Mouse (Mus musculus): ENCODE measurements at regions not wholly inside any gene's neighbourhood (a gene's known extent, or its start where the extent isn't known, plus 50 kb on each side); places are given as distances from the start of the nearest gene placed in this dataset.

DNA sequence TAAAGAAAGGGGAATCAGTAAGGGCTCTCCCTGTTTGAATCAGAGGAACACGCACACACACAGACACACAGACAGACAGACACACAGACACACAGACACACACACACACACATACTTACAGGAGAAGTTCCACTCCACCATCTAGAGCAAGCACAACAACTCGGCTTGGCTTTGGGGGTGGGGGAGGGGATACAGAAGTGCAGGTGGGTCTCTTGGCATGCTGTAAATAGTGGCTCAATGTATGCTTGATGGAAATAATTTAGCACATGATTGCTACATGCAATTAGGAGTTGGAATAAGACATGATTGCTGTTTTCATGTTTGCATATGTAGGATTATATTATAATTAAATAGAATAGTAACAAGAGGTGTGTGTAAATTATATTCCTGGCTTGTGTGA lies 215.9 kb upstream of the Daam1 start:
- Histone ChIP-seq H3K4me1 (replicated peaks; ENCODE audit: control insufficient read depth, insufficient read depth, low read length) (peaks cover 6% of the 10 kb centered on the region; the same call in 1 of the 2 replicates), H3K9me3 (ENCODE audit: control insufficient read depth, low read length) (0 out of 2 replicates have a peak, but pooled peaks cover 3% of the 10 kb centered on the region), H3K4me3 (ENCODE audit: low read depth, low read length) (no peak overlapping the region), H3K36me3 (ENCODE audit: control insufficient read depth, insufficient read depth, low read length) (no peaks in the 10 kb centered on the region), H3K9ac (ENCODE audit: low read length) (no peak overlapping the region), H3K27me3 (replicated peaks; ENCODE audit: control insufficient read depth, insufficient read depth, low read length) (no peaks in the 10 kb centered on the region), H3K4me2 (ENCODE audit: low read length) (no peak overlapping the region), H3K27ac (ENCODE audit: low read depth) (no peak overlapping the region)
- DNase-seq (ENCODE audit: low spot score) (no peak), ATAC-seq (replicated peaks; ENCODE audit: low FRiP score, low TSS enrichment, low read depth) (no peak)
- 82% methylated on average over 2 of the region's 2 CpGs for WGBS

DNA sequence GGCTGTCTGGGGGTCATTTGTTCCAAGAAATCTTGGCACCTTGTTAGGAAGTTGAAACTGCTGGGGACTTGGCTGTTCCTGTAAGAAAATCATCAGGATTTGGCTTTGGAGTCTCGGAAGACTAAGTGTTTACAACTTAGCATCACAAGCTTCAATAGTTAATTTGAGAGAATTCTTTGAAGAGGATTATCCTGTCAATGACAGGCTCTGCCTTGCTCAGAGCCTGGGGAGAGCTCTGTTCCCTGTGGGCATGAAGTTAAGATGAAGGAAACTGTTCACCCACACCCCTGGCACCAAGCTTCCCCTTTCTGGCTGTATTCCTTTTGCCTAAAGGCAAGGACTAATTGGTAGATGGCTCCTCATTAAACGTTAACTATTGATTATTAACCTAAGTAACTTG lies 215.5 kb upstream of the Daam1 start:
- Histone ChIP-seq H3K4me3 (ENCODE audit: low read depth, low read length) (no peak overlapping the region), H3K36me3 (ENCODE audit: control insufficient read depth, insufficient read depth, low read length) (no peaks in the 10 kb centered on the region), H3K4me2 (ENCODE audit: low read length) (no peak overlapping the region), H3K27me3 (replicated peaks; ENCODE audit: control insufficient read depth, insufficient read depth, low read length) (no peaks in the 10 kb centered on the region), H3K9ac (ENCODE audit: low read length) (no peak overlapping the region), H3K9me3 (ENCODE audit: control insufficient read depth, low read length) (no peaks in the 10 kb centered on the region), H3K27ac (ENCODE audit: low read depth) (no peak overlapping the region), H3K4me1 (replicated peaks; ENCODE audit: control insufficient read depth, insufficient read depth, low read length) (peaks cover 6% of the 10 kb centered on the region; the same call in 1 of the 2 replicates)
- DNase-seq (ENCODE audit: low spot score) (no peak), ATAC-seq (replicated peaks; ENCODE audit: low FRiP score, low TSS enrichment, low read depth) (no peak)
- 76% methylated on average over 2 of the region's 2 CpGs for WGBS

DNA sequence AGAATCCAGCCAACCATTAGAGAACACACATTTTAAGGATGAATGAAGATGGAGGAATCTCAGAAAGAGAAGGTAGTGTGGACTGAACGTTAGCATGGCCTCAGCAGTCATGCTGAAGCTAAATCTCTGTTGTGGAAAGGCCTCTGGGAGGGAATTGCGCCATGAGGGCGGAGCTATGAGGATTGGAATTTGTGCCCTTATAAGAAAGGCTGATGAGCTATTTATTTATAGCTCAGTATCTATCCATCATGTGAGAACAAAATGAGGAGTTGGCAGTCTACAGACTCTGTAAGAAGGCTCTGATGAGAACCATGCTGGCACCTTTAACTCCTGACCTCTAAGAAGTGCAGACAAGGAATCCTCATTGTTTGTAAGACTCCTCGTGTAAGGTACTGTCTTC lies 214.8 kb upstream of the Daam1 start:
- no peak overlapping the region for H3K27ac ChIP-seq (ENCODE audit: low read depth)
- H3K9me3 ChIP-seq (ENCODE audit: control insufficient read depth, low read length): no peaks in the 10 kb centered on the region
- no peak for ATAC-seq (replicated peaks; ENCODE audit: low FRiP score, low TSS enrichment, low read depth)
- WGBS: 63% methylated on average over 4 of the region's 4 CpGs
- DNase-seq (ENCODE audit: low spot score): no peak
- no peak overlapping the region for H3K9ac ChIP-seq (ENCODE audit: low read length)
- no peaks in the 10 kb centered on the region for H3K27me3 ChIP-seq (replicated peaks; ENCODE audit: control insufficient read depth, insufficient read depth, low read length)
- no peak overlapping the region for H3K4me2 ChIP-seq (ENCODE audit: low read length)
- no peaks in the 10 kb centered on the region for H3K36me3 ChIP-seq (ENCODE audit: control insufficient read depth, insufficient read depth, low read length)
- no peak overlapping the region for H3K4me3 ChIP-seq (ENCODE audit: low read depth, low read length)
- H3K4me1 ChIP-seq (replicated peaks; ENCODE audit: control insufficient read depth, insufficient read depth, low read length): peaks cover 6% of the 10 kb centered on the region; the same call in 1 of the 2 replicates

DNA sequence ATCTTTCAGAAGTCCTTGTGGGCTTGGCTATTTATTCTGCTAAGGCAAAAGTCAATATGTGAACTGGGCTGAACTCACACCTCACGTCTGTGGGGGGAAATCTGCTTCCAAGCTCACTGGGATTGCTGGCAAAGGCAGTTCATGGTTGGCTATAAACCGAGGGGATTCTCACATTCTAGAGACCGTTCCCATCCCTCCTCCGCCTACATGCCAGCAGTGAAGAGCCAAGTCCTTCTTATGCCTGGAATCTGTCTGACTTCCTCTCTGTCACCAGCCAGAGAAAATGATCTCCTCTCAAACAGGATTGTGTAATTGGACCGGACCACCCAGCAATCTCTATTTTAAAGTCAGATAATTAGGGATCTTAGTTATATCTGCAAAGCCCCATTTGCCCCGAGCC lies 212.4 kb upstream of the Daam1 start:
- Histone ChIP-seq H3K9me3 (ENCODE audit: control insufficient read depth, low read length) (no peaks in the 10 kb centered on the region), H3K4me3 (ENCODE audit: low read depth, low read length) (no peak overlapping the region), H3K36me3 (ENCODE audit: control insufficient read depth, insufficient read depth, low read length) (no peaks in the 10 kb centered on the region), H3K27ac (ENCODE audit: low read depth) (no peak overlapping the region), H3K4me1 (replicated peaks; ENCODE audit: control insufficient read depth, insufficient read depth, low read length) (0 out of 2 replicates have a peak, but pooled peaks cover 3% of the 10 kb centered on the region), H3K9ac (ENCODE audit: low read length) (no peak overlapping the region), H3K27me3 (replicated peaks; ENCODE audit: control insufficient read depth, insufficient read depth, low read length) (no peaks in the 10 kb centered on the region), H3K4me2 (ENCODE audit: low read length) (no peak overlapping the region)
- WGBS: 51% methylated on average over 6 of the region's 6 CpGs
- DNase-seq (ENCODE audit: low spot score) (no peak), ATAC-seq (replicated peaks; ENCODE audit: low FRiP score, low TSS enrichment, low read depth) (no peak)

DNA sequence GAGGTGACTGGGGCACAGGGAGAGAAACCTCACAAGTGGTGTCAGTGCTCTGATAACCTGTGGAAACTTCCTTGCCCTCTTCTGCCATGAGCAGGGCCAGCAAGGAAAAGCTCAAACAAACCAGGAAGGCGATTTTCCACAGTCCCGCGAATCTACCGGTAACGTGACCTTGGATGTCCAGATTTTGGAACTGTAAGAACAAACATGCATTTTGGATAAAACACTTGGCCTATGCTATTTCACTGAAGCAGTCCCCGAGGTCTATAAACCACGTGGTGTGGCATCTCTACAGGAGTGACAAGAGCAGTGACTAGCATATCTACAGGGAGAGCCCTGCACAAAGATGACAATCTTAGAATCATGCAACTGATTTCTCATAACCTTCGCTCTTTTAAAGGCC lies 211.9 kb upstream of the Daam1 start:
- Histone ChIP-seq H3K27ac (ENCODE audit: low read depth) (no peak overlapping the region), H3K4me2 (ENCODE audit: low read length) (no peak overlapping the region), H3K4me3 (ENCODE audit: low read depth, low read length) (no peak overlapping the region), H3K4me1 (replicated peaks; ENCODE audit: control insufficient read depth, insufficient read depth, low read length) (no peaks in the 10 kb centered on the region; the same call in 1 of the 2 replicates), H3K9me3 (ENCODE audit: control insufficient read depth, low read length) (no peaks in the 10 kb centered on the region), H3K36me3 (ENCODE audit: control insufficient read depth, insufficient read depth, low read length) (no peaks in the 10 kb centered on the region), H3K9ac (ENCODE audit: low read length) (no peak overlapping the region), H3K27me3 (replicated peaks; ENCODE audit: control insufficient read depth, insufficient read depth, low read length) (no peaks in the 10 kb centered on the region)
- no peak for ATAC-seq (replicated peaks; ENCODE audit: low FRiP score, low TSS enrichment, low read depth)
- no peak for DNase-seq (ENCODE audit: low spot score)
- WGBS: 85% methylated on average over 8 of the region's 8 CpGs

GRCm38 (mm10) chr12:71619561-71619960 lies 211.3 kb upstream of the Daam1 start:
- DNase-seq (ENCODE audit: low spot score): no peak
- Histone ChIP-seq H3K27ac (ENCODE audit: low read depth) (no peak overlapping the region), H3K27me3 (replicated peaks; ENCODE audit: control insufficient read depth, insufficient read depth, low read length) (no peaks in the 10 kb centered on the region), H3K4me2 (ENCODE audit: low read length) (no peak overlapping the region), H3K4me3 (ENCODE audit: low read depth, low read length) (no peak overlapping the region), H3K4me1 (replicated peaks; ENCODE audit: control insufficient read depth, insufficient read depth, low read length) (no peaks in the 10 kb centered on the region; the same call in 1 of the 2 replicates), H3K36me3 (ENCODE audit: control insufficient read depth, insufficient read depth, low read length) (no peaks in the 10 kb centered on the region), H3K9ac (ENCODE audit: low read length) (no peak overlapping the region), H3K9me3 (ENCODE audit: control insufficient read depth, low read length) (no peaks in the 10 kb centered on the region)
- WGBS: 31% methylated on average over 4 of the region's 4 CpGs
- ATAC-seq (replicated peaks; ENCODE audit: low FRiP score, low TSS enrichment, low read depth): no peak

DNA sequence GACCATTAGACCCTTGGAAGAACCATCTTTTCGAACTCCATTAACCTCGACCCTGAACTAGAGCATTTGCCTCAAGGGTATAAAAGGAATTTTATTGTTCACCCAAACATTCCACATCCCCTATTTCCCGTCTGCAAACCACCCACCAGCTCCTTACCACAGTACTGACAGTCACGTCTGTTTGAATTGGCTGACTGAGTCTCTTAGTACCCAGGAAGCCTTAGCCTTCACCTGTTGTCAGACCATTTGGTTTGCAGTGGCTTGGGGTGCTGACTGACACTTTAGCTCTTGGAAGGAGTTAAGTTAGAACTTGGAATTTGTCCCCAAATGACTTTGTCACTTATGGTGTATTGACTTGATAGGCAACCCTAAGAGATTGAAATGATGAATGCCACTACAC lies 209.3 kb upstream of the Daam1 start:
- H3K9me3 ChIP-seq (ENCODE audit: control insufficient read depth, low read length): no peaks in the 10 kb centered on the region
- no peak overlapping the region for H3K27ac ChIP-seq (ENCODE audit: low read depth)
- 48% methylated on average over 4 of the region's 4 CpGs for WGBS
- H3K9ac ChIP-seq (ENCODE audit: low read length): no peak overlapping the region
- H3K36me3 ChIP-seq (ENCODE audit: control insufficient read depth, insufficient read depth, low read length): no peaks in the 10 kb centered on the region
- no peak for ATAC-seq (replicated peaks; ENCODE audit: low FRiP score, low TSS enrichment, low read depth)
- no peak overlapping the region for H3K4me3 ChIP-seq (ENCODE audit: low read depth, low read length)
- H3K27me3 ChIP-seq (replicated peaks; ENCODE audit: control insufficient read depth, insufficient read depth, low read length): no peaks in the 10 kb centered on the region
- no peak overlapping the region for H3K4me2 ChIP-seq (ENCODE audit: low read length)
- no peak for DNase-seq (ENCODE audit: low spot score)
- H3K4me1 ChIP-seq (replicated peaks; ENCODE audit: control insufficient read depth, insufficient read depth, low read length): peaks cover 9% of the 10 kb centered on the region

DNA sequence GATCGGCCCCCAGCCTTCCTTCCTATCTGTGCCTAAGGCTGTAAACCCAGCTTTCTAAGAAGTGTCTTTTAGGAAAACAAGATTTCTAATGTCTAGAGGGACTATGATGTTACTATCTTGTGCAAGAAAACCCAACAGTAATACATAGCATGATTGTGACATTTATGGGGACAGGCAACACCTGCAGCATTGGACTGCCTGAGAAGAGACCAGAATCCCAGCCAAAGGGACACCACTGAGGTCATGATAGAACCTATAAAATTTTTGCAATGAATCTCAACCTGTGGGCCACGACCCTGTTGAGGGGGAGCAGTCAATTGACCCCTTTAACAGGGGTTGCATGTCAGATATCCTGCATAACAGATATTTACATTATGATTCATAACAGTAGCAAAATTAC lies 208.1 kb upstream of the Daam1 start:
- H3K4me1 ChIP-seq (replicated peaks; ENCODE audit: control insufficient read depth, insufficient read depth, low read length): peaks cover 17% of the 10 kb centered on the region
- H3K27me3 ChIP-seq (replicated peaks; ENCODE audit: control insufficient read depth, insufficient read depth, low read length): no peaks in the 10 kb centered on the region
- H3K4me3 ChIP-seq (ENCODE audit: low read depth, low read length): no peak overlapping the region
- DNase-seq (ENCODE audit: low spot score) (no peak), ATAC-seq (replicated peaks; ENCODE audit: low FRiP score, low TSS enrichment, low read depth) (no peak)
- no peak overlapping the region for H3K27ac ChIP-seq (ENCODE audit: low read depth)
- WGBS: 81% methylated on average over 2 of the region's 2 CpGs
- H3K36me3 ChIP-seq (ENCODE audit: control insufficient read depth, insufficient read depth, low read length): no peaks in the 10 kb centered on the region
- no peak overlapping the region for H3K9ac ChIP-seq (ENCODE audit: low read length)
- no peaks in the 10 kb centered on the region for H3K9me3 ChIP-seq (ENCODE audit: control insufficient read depth, low read length)
- H3K4me2 ChIP-seq (ENCODE audit: low read length): no peak overlapping the region

- Histone ChIP-seq H3K4me1 (replicated peaks; ENCODE audit: control insufficient read depth, insufficient read depth, low read length) (peaks cover 20% of the 10 kb centered on the region), H3K4me3 (ENCODE audit: low read depth, low read length) (no peak overlapping the region), H3K9me3 (ENCODE audit: control insufficient read depth, low read length) (no peaks in the 10 kb centered on the region), H3K4me2 (ENCODE audit: low read length) (no peak overlapping the region), H3K36me3 (ENCODE audit: control insufficient read depth, insufficient read depth, low read length) (no peaks in the 10 kb centered on the region), H3K27ac (ENCODE audit: low read depth) (no peak overlapping the region), H3K27me3 (replicated peaks; ENCODE audit: control insufficient read depth, insufficient read depth, low read length) (no peaks in the 10 kb centered on the region), H3K9ac (ENCODE audit: low read length) (no peak overlapping the region)
- DNase-seq (ENCODE audit: low spot score) (no peak), ATAC-seq (replicated peaks; ENCODE audit: low FRiP score, low TSS enrichment, low read depth) (no peak)
- WGBS: 78% methylated on average over 5 of the region's 5 CpGs
Measured at GRCm38 (mm10) chr12:71623271-71623670, 207.6 kb upstream of the Daam1 start.

Data from intestine, embryonic 14.5 days (tissue).